Mouse (Mus musculus): ENCODE results near the gene Gm11011. TPM values are rescaled to one million over a fixed set of nuclear protein-coding genes. Genes with fewer than 3 reads are reported as not detected.

The Gm11011 gene
- polyA plus RNA-seq, 1 experiment, result not detected

GRCm38 (mm10) chr2:169584745-169585456 is 2.6 kb downstream of the Gm11011 start:
- Histone ChIP-seq H3K4me3 (no peak overlapping the region), H3K27me3 (ENCODE audit: control insufficient read depth, insufficient read depth, insufficient read length) (no peaks in the 10 kb centered on the region), H3K36me3 (ENCODE audit: control insufficient read depth, insufficient read depth) (no peaks in the 10 kb centered on the region), H3ac (ENCODE audit: control insufficient read depth, insufficient read length) (no peak overlapping the region), H3K79me2 (ENCODE audit: control insufficient read depth, insufficient read depth) (no peaks in the 10 kb centered on the region), H3K4me2 (ENCODE audit: low read depth) (no peak overlapping the region)
- TF ChIP-seq POLR2AphosphoS2 (IDR thresholded peaks at IDR 0.05; ENCODE audit: insufficient read length, low read depth), result no peak
- TF ChIP-seq POLR2A (IDR thresholded peaks at IDR 0.05; ENCODE audit: insufficient read length, low read depth), result no peak
- no peak for TF ChIP-seq MAX (IDR thresholded peaks at IDR 0.05; ENCODE audit: low read depth)
- TF ChIP-seq MYOG (IDR thresholded peaks at IDR 0.05; ENCODE audit: control insufficient read depth in 1 of 3, insufficient read depth in 1 of 3, insufficient read length in 2 of 3, low read depth in 2 of 3), result no peak
- TF ChIP-seq USF1 (IDR thresholded peaks at IDR 0.05; ENCODE audit: low read depth), result no peak
- TF ChIP-seq REST (IDR thresholded peaks at IDR 0.05; ENCODE audit: insufficient read depth, insufficient read length), result no peak
- TF ChIP-seq TCF3 (IDR thresholded peaks at IDR 0.05; ENCODE audit: insufficient read length, low read depth), result no peak
- TF ChIP-seq CEBPB (IDR thresholded peaks at IDR 0.05; ENCODE audit: insufficient read depth, poor library complexity, severe bottlenecking), result no peak
- TF ChIP-seq SRF (IDR thresholded peaks at IDR 0.05; ENCODE audit: control insufficient read depth, insufficient read length, low read depth), result no peak

- TF ChIP-seq REST (IDR thresholded peaks at IDR 0.05; ENCODE audit: insufficient read depth, insufficient read length) (no peak), MYOD1 (IDR thresholded peaks at IDR 0.05; ENCODE audit: control insufficient read depth in 1 of 3, insufficient read length in 2 of 3, low read depth in 2 of 3) (no peak)
- Histone ChIP-seq H3K27me3 (ENCODE audit: control insufficient read depth, insufficient read depth, insufficient read length) (no peaks in the 10 kb centered on the region), H3K79me2 (ENCODE audit: control insufficient read depth, insufficient read depth) (no peaks in the 10 kb centered on the region), H3K36me3 (ENCODE audit: control insufficient read depth, insufficient read depth) (no peaks in the 10 kb centered on the region), H3ac (ENCODE audit: control insufficient read depth, insufficient read length) (no peak overlapping the region), H3K4me2 (ENCODE audit: low read depth) (no peak overlapping the region), H3K4me3 (no peak overlapping the region)
These were observed 4.1 kb downstream of the Gm11011 start for GRCm38 (mm10) chr2:169583476-169583875.

- no peaks in the 10 kb centered on the region for H3K36me3 ChIP-seq (ENCODE audit: control insufficient read depth, insufficient read depth)
- H3ac ChIP-seq (ENCODE audit: control insufficient read depth, insufficient read length), result no peak overlapping the region
- H3K4me2 ChIP-seq (ENCODE audit: low read depth), result no peak overlapping the region
- no peak overlapping the region for H3K4me3 ChIP-seq
- H3K27me3 ChIP-seq (ENCODE audit: control insufficient read depth, insufficient read depth, insufficient read length), result no peaks in the 10 kb centered on the region
- TF ChIP-seq POLR2A (IDR thresholded peaks at IDR 0.05; ENCODE audit: insufficient read length, low read depth) (no peak), MYOD1 (IDR thresholded peaks at IDR 0.05; ENCODE audit: control insufficient read depth in 1 of 3, insufficient read length in 2 of 3, low read depth in 2 of 3) (no peak), E2F4 (IDR thresholded peaks at IDR 0.05; ENCODE audit: insufficient read depth) (no peak), REST (IDR thresholded peaks at IDR 0.05; ENCODE audit: insufficient read depth, insufficient read length) (no peak), TCF3 (IDR thresholded peaks at IDR 0.05; ENCODE audit: insufficient read length, low read depth) (no peak), SRF (IDR thresholded peaks at IDR 0.05; ENCODE audit: control insufficient read depth, insufficient read length, low read depth) (no peak), MAX (IDR thresholded peaks at IDR 0.05; ENCODE audit: low read depth) (no peak), TCF12 (IDR thresholded peaks at IDR 0.05; ENCODE audit: insufficient read depth, poor library complexity, severe bottlenecking) (no peak), POLR2AphosphoS2 (IDR thresholded peaks at IDR 0.05; ENCODE audit: insufficient read length, low read depth) (no peak), MYOG (IDR thresholded peaks at IDR 0.05; ENCODE audit: control insufficient read depth in 1 of 3, insufficient read depth in 1 of 3, insufficient read length in 2 of 3, low read depth in 2 of 3) (no peak), USF1 (IDR thresholded peaks at IDR 0.05; ENCODE audit: low read depth) (no peak), CEBPB (IDR thresholded peaks at IDR 0.05; ENCODE audit: insufficient read depth, poor library complexity, severe bottlenecking) (no peak)
- H3K79me2 ChIP-seq (ENCODE audit: control insufficient read depth, insufficient read depth), result no peaks in the 10 kb centered on the region
These were observed 9.9 kb downstream of the Gm11011 start for GRCm38 (mm10) chr2:169577508-169578196.

- Histone ChIP-seq H3K4me3 (no peak overlapping the region), H3K36me3 (ENCODE audit: control insufficient read depth, insufficient read depth) (no peaks in the 10 kb centered on the region), H3K27me3 (ENCODE audit: control insufficient read depth, insufficient read depth, insufficient read length) (no peaks in the 10 kb centered on the region), H3K4me2 (ENCODE audit: low read depth) (no peak overlapping the region), H3ac (ENCODE audit: control insufficient read depth, insufficient read length) (no peak overlapping the region), H3K79me2 (ENCODE audit: control insufficient read depth, insufficient read depth) (no peaks in the 10 kb centered on the region)
- TF ChIP-seq POLR2AphosphoS2 (IDR thresholded peaks at IDR 0.05; ENCODE audit: insufficient read length, low read depth) (no peak), MYOD1 (IDR thresholded peaks at IDR 0.05; ENCODE audit: control insufficient read depth in 1 of 3, insufficient read length in 2 of 3, low read depth in 2 of 3) (no peak), MYOG (IDR thresholded peaks at IDR 0.05; ENCODE audit: control insufficient read depth in 1 of 3, insufficient read depth in 1 of 3, insufficient read length in 2 of 3, low read depth in 2 of 3) (no peak), MAX (IDR thresholded peaks at IDR 0.05; ENCODE audit: low read depth) (no peak), TCF3 (IDR thresholded peaks at IDR 0.05; ENCODE audit: insufficient read length, low read depth) (no peak), E2F4 (IDR thresholded peaks at IDR 0.05; ENCODE audit: insufficient read depth) (no peak), USF1 (IDR thresholded peaks at IDR 0.05; ENCODE audit: low read depth) (no peak), REST (IDR thresholded peaks at IDR 0.05; ENCODE audit: insufficient read depth, insufficient read length) (no peak), SRF (IDR thresholded peaks at IDR 0.05; ENCODE audit: control insufficient read depth, insufficient read length, low read depth) (no peak), POLR2A (IDR thresholded peaks at IDR 0.05; ENCODE audit: insufficient read length, low read depth) (no peak), TCF12 (IDR thresholded peaks at IDR 0.05; ENCODE audit: insufficient read depth, poor library complexity, severe bottlenecking) (no peak), CEBPB (IDR thresholded peaks at IDR 0.05; ENCODE audit: insufficient read depth, poor library complexity, severe bottlenecking) (no peak)
These were observed 17.5 kb downstream of the Gm11011 start for GRCm38 (mm10) chr2:169570063-169570462.
